Mouse (Mus musculus) limb, embryonic 13.5 days (tissue): ENCODE measurements around the gene Pold2. TPM values are rescaled to one million over a fixed set of nuclear protein-coding genes. Genes with fewer than 3 reads are reported as not detected.

Experiments used
- ATAC-seq: fragments of 200-750 bp; cut with Nextera tagmentation; 2 replicates; pipeline ENCODE4 v1.8.0; 2017; ENCODE audit warnings: low read depth, moderate number of reproducible peaks, moderate TSS enrichment; ENCODE audit not compliant: low FRiP score
- H3K27ac ChIP-seq: fragments of 300-500 bp; sonication (generic); 2 replicates; pipeline ENCODE4 v1.5.1; 2015; ENCODE audit warnings: inconsistent platforms, mild to moderate bottlenecking, moderate library complexity
- H3K27me3 ChIP-seq: fragments of 300-500 bp; sonication (generic); 2 replicates; pipeline ENCODE4 v1.6.1; 2015; ENCODE audit warnings: mild to moderate bottlenecking, inconsistent platforms
- H3K36me3 ChIP-seq: fragments of 300-500 bp; sonication (generic); 2 replicates; pipeline ENCODE4 v1.6.1; 2015; ENCODE audit warnings: inconsistent platforms, mild to moderate bottlenecking, moderate library complexity
- H3K4me1 ChIP-seq: fragments of 300-500 bp; sonication (generic); 2 replicates; pipeline ENCODE4 v1.6.1; 2015; ENCODE audit warnings: inconsistent platforms
- H3K4me2 ChIP-seq: fragments of 300-500 bp; sonication (generic); replicated peaks from 2 replicates; pipeline ENCODE4 v1.6.1; 2015; ENCODE audit warnings: inconsistent platforms, mild to moderate bottlenecking, moderate library complexity
- H3K4me3 ChIP-seq: fragments of 300-500 bp; sonication (generic); 2 replicates; pipeline ENCODE4 v1.5.1; 2015; ENCODE audit warnings: moderate library complexity, mild to moderate bottlenecking, inconsistent platforms
- H3K9ac ChIP-seq: fragments of 300-500 bp; sonication (generic); 2 replicates; pipeline ENCODE4 v1.6.1; 2015; ENCODE audit warnings: mild to moderate bottlenecking, inconsistent platforms
- H3K9me3 ChIP-seq: fragments of 300-500 bp; sonication (generic); 2 replicates; pipeline ENCODE4 v1.6.1; 2016; ENCODE audit warnings: inconsistent platforms
- WGBS: fragments of 180-500 bp; shearing (Covaris S2); methylation state at CpG from one replicate; pipeline ENCODE4 v1.1.7; 2015; 5-methylcytosine and 5-hydroxymethylcytosine counted together
- polyA plus RNA-seq: library from polyadenylated mRNA; unstranded; fragments of >200 nt; fragmentation: Nextera tagmentation; extraction: Ambion mirVana; gene quantifications from 2 replicates; pipeline ENCODE4 v1.2.1, GENCODE M21; 2015

Gene Pold2
- polyA plus RNA-seq, 1 experiment from 2014 or later, result 137 TPM

- no peak overlapping the region for H3K4me2 ChIP-seq
- H3K36me3 ChIP-seq, result no peaks in the 10 kb centered on the region
- 36% methylated on average over 1 of the region's 1 CpGs for WGBS
- H3K9me3 ChIP-seq, result no peaks in the 10 kb centered on the region
- H3K27ac ChIP-seq, result no peak overlapping the region
- peaks cover 33% of the 10 kb centered on the region for H3K4me1 ChIP-seq
- H3K4me3 ChIP-seq, result no peak overlapping the region
- ATAC-seq, result no peak
- H3K9ac ChIP-seq, result no peak overlapping the region
- no peaks in the 10 kb centered on the region for H3K27me3 ChIP-seq
These were observed 25.8 kb downstream of the Pold2 start for GRCm38 (mm10) chr11:5852314-5852713.

GRCm38 (mm10) chr11:5851021-5851736, 26.9 kb downstream of the Pold2 start:
- Histone ChIP-seq H3K9me3 (no peaks in the 10 kb centered on the region), H3K9ac (no peak overlapping the region; the same call in 1 of the 2 replicates), H3K4me3 (no peak overlapping the region), H3K36me3 (no peaks in the 10 kb centered on the region), H3K27me3 (no peaks in the 10 kb centered on the region), H3K27ac (no peak overlapping the region), H3K4me2 (no peak overlapping the region), H3K4me1 (peaks cover 24% of the 10 kb centered on the region)
- WGBS, result 67% methylated on average over 4 of the region's 4 CpGs
- ATAC-seq, result no peak

GRCm38 (mm10) chr11:5850452-5850851, 27.6 kb downstream of the Pold2 start:
- Histone ChIP-seq H3K4me1 (peaks cover 17% of the 10 kb centered on the region), H3K9me3 (no peaks in the 10 kb centered on the region), H3K27me3 (no peaks in the 10 kb centered on the region), H3K27ac (no peak overlapping the region), H3K4me2 (no peak overlapping the region), H3K36me3 (no peaks in the 10 kb centered on the region), H3K4me3 (no peak overlapping the region), H3K9ac (no peak overlapping the region)
- WGBS, result 56% methylated on average over 5 of the region's 5 CpGs
- ATAC-seq, result no peak

GRCm38 (mm10) chr11:5849316-5849715, 28.8 kb downstream of the Pold2 start:
- no peaks in the 10 kb centered on the region for H3K36me3 ChIP-seq
- WGBS, result 72% methylated on average over 2 of the region's 2 CpGs
- 0 out of 2 replicates have a peak, but pooled peaks have one; percentile 18 for ATAC-seq
- no peak overlapping the region for H3K9ac ChIP-seq
- no peak overlapping the region for H3K27ac ChIP-seq
- H3K4me2 ChIP-seq, result no peak overlapping the region
- H3K4me3 ChIP-seq, result no peak overlapping the region
- H3K4me1 ChIP-seq, result peaks cover 16% of the 10 kb centered on the region
- no peaks in the 10 kb centered on the region for H3K27me3 ChIP-seq
- H3K9me3 ChIP-seq, result no peaks in the 10 kb centered on the region

GRCm38 (mm10) chr11:5848741-5849140, 29.4 kb downstream of the Pold2 start:
- Histone ChIP-seq H3K4me2 (0 out of 2 replicates have a peak overlapping the region, but pooled peaks have one; percentile 16), H3K27me3 (no peaks in the 10 kb centered on the region), H3K36me3 (no peaks in the 10 kb centered on the region), H3K4me1 (peaks cover 16% of the 10 kb centered on the region), H3K4me3 (no peak overlapping the region), H3K9ac (no peak overlapping the region), H3K27ac (no peak overlapping the region), H3K9me3 (no peaks in the 10 kb centered on the region)
- WGBS, result 32% methylated on average over 6 of the region's 6 CpGs
- ATAC-seq, result no peak

- H3K36me3 ChIP-seq, result no peaks in the 10 kb centered on the region
- no peak overlapping the region for H3K4me2 ChIP-seq
- no peak overlapping the region for H3K9ac ChIP-seq
- no peak overlapping the region for H3K27ac ChIP-seq
- 70% methylated on average over 7 of the region's 7 CpGs for WGBS
- no peak for ATAC-seq
- H3K27me3 ChIP-seq, result no peaks in the 10 kb centered on the region
- H3K4me1 ChIP-seq, result peaks cover 11% of the 10 kb centered on the region
- 0 out of 2 replicates have a peak, but pooled peaks cover 5% of the 10 kb centered on the region for H3K9me3 ChIP-seq
- H3K4me3 ChIP-seq, result no peak overlapping the region
These were observed 31.3 kb downstream of the Pold2 start for GRCm38 (mm10) chr11:5846639-5847345.

- H3K27me3 ChIP-seq, result no peaks in the 10 kb centered on the region
- no peak for ATAC-seq
- 80% methylated on average over 3 of the region's 3 CpGs for WGBS
These were observed 35.0 kb downstream of the Pold2 start for GRCm38 (mm10) chr11:5843131-5843530.

GRCm38 (mm10) chr11:5841751-5842150, 36.3 kb downstream of the Pold2 start:
- no peak overlapping the region for H3K27ac ChIP-seq
- no peaks in the 10 kb centered on the region for H3K27me3 ChIP-seq
- H3K9ac ChIP-seq, result no peak overlapping the region
- WGBS, result 94% methylated on average over 2 of the region's 2 CpGs
- no peaks in the 10 kb centered on the region for H3K36me3 ChIP-seq
- no peak overlapping the region for H3K4me2 ChIP-seq
- ATAC-seq, result no peak
- H3K4me1 ChIP-seq, result peaks cover 15% of the 10 kb centered on the region
- H3K9me3 ChIP-seq, result 0 out of 2 replicates have a peak, but pooled peaks cover 5% of the 10 kb centered on the region
- H3K4me3 ChIP-seq, result no peak overlapping the region

More at GRCm38 (mm10) chr11:5843131-5843530, 35.0 kb downstream of the Pold2 start:
- Histone ChIP-seq H3K9me3 (0 out of 2 replicates have a peak, but pooled peaks cover 5% of the 10 kb centered on the region), H3K27ac (no peak overlapping the region), H3K4me3 (no peak overlapping the region), H3K9ac (no peak overlapping the region), H3K4me1 (peaks cover 9% of the 10 kb centered on the region), H3K36me3 (no peaks in the 10 kb centered on the region), H3K4me2 (no peak overlapping the region)

- no peaks in the 10 kb centered on the region; the same call in 1 of the 2 replicates for H3K36me3 ChIP-seq
- H3K4me1 ChIP-seq, result peaks cover 22% of the 10 kb centered on the region
- no peak overlapping the region for H3K4me3 ChIP-seq
- H3K9me3 ChIP-seq, result 0 out of 2 replicates have a peak, but pooled peaks cover 5% of the 10 kb centered on the region
- H3K4me2 ChIP-seq, result no peak overlapping the region
- H3K27me3 ChIP-seq, result no peaks in the 10 kb centered on the region
- no peak overlapping the region; the same call in 1 of the 2 replicates for H3K27ac ChIP-seq
- no peak overlapping the region for H3K9ac ChIP-seq
- no peak for ATAC-seq
- WGBS, result 70% methylated on average over 7 of the region's 7 CpGs
These were observed 37.7 kb downstream of the Pold2 start for GRCm38 (mm10) chr11:5840346-5840745.

GRCm38 (mm10) chr11:5837251-5838246, 40.5 kb downstream of the Pold2 start, which contains the start of gene Polm:
Polm (minus strand) TSS chr11:5838016.
- Histone ChIP-seq H3K36me3 (peaks cover 20% of the 10 kb centered on the region), H3K9me3 (no peaks in the 10 kb centered on the region), H3K27ac (peak within 1 kb of the TSS; percentile 48), H3K27me3 (no peaks in the 10 kb centered on the region), H3K4me3 (peak within 1 kb of the TSS; percentile 79), H3K4me2 (peak within 1 kb of the TSS; percentile 94), H3K4me1 (peaks cover 22% of the 10 kb centered on the region), H3K9ac (peak within 1 kb of the TSS; percentile 86)
- under 1% methylated on average over 63 of the region's 63 CpGs for WGBS
- peak; percentile 95 for ATAC-seq

- Histone ChIP-seq H3K4me1 (peaks cover 22% of the 10 kb centered on the region), H3K36me3 (peaks cover 34% of the 10 kb centered on the region), H3K9ac (no peak overlapping the region), H3K9me3 (no peaks in the 10 kb centered on the region), H3K4me2 (no peak overlapping the region), H3K27me3 (no peaks in the 10 kb centered on the region), H3K27ac (no peak overlapping the region), H3K4me3 (0 out of 2 replicates have a peak overlapping the region, but pooled peaks have one; percentile 79)
- no peak for ATAC-seq
- 62% methylated on average over 1 of the region's 1 CpGs for WGBS
These were observed 42.0 kb downstream of the Pold2 start for GRCm38 (mm10) chr11:5836126-5836525.
